9 mouse cellular contexts compared by ENCODE assay signal in the genomic region with DNA sequence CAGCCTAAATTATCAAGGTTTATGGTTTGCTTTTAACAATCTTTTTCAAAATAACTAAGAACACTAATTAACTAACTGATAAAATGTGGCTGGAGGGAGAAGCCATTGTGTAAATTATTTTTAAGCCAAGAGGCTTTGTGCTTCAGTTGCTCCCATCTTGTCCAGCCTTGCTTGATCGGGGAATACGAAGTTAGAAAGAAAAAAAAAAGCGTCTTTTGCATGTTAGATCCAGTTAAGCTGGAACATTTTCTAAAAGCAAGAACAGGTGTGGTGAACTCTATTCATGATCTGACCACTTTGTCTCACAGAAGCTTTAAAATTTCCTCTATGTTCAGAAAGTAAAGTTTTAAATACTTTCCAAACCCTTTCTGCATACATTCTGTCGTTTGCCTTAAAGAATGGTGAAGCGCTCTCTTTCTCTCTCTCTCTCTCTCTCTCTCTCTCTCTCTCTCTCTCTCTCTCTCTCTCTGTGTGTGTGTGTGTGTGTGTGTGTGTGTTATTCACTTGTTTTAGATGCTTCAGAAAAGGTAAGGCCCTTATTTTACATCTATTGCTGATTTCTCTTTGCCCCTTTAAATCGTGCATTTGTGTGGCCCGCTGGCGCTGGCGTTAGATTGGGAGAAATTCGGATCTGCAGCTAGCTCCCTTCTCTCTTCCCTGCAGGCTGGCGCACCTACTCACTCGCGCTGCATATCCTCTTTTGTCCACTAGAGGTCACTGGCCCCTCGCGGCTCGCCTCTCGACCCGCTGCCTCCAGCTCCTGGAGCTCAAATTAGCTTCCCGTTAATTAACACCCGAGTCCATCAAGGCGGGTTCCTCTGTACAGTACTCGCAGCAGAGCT.
DNase-seq lines count a peak whose midpoint lies in the region; ATAC-seq lines count a peak whose summit lies in the region.
"Had no signal": no experiment of that assay in that cellular context is flagged by ENCODE, and none has a peak within 500 bp of the region (broad histone marks: within the 10 kb centered on the region; RNA-seq: fewer than 3 reads in every experiment).

No protein-coding gene starts in this region.

- H3K9ac ChIP-seq in hindbrain, embryonic 13.5 days, result peak overlapping the region; percentile 94

- H3K4me1 ChIP-seq in hindbrain, embryonic 13.5 days (replicated peaks), result peaks cover 37% of the 10 kb centered on the region

- peaks cover 43% of the 10 kb centered on the region for H3K27me3 ChIP-seq in hindbrain, embryonic 13.5 days

- H3K9me3 ChIP-seq in hindbrain, embryonic 13.5 days, result no peaks in the 10 kb centered on the region

- H3K36me3 ChIP-seq in hindbrain, embryonic 13.5 days, result no peaks in the 10 kb centered on the region

- peak; percentile 89 for ATAC-seq in hindbrain, embryonic 13.5 days (ENCODE audit: low FRiP score)

- peak overlapping the region; percentile 72 for H3K4me2 ChIP-seq in hindbrain, embryonic 13.5 days

- H3K4me3 ChIP-seq in hindbrain, embryonic 13.5 days, result peak overlapping the region; percentile 79

- WGBS in hindbrain, embryonic 13.5 days, result 1% methylated on average over 22 of the region's 22 CpGs

- peak overlapping the region; percentile 99 for H3K27ac ChIP-seq in hindbrain, embryonic 13.5 days
- H3K27ac ChIP-seq: macrophage had no signal

- DNase-seq in Muller cell, postnatal 12 days (ENCODE audit: inconsistent ontology term), result peak; percentile 95
- DNase-seq in cerebellum, adult 9-11 months, result peak; percentile 98
- peak; percentile 93 to 95 for DNase-seq in frontal cortex, postnatal 14 days (ENCODE audit: low spot score in 2 of 2)
- DNase-seq in layer of hippocampus, postnatal 25 days (ENCODE audit: extremely low spot score in 1 of 2, low spot score in 1 of 2), result peak; percentile 88 to 93
- peak; percentile 68 for DNase-seq in lung, postnatal 36 days
- peak; percentile 83 for DNase-seq in retina, postnatal 7 days (ENCODE audit: low read depth, low spot score)
- peak; percentile 83 for DNase-seq in thymus, postnatal 4 days

Comparison
In these comparisons a context has a peak if more than half of its experiments do, and no peak if none do; other contexts are left out.
1. Peak in every context shown above with its lines: DNase-seq, ATAC-seq, H3K4me3 ChIP-seq and H3K27ac ChIP-seq.